ENCODE assay signal across 9 mouse cellular contexts in genomic region chr2:60879141-60879818, GRCm38 (mm10).
DNase-seq lines count a peak whose midpoint lies in the region; ATAC-seq and TF ChIP-seq lines count a peak whose summit lies in the region.
"Had no signal": no experiment of that assay in that cellular context is flagged by ENCODE, and none has a peak within 500 bp of the region (broad histone marks: within the 10 kb centered on the region; RNA-seq: fewer than 3 reads in every experiment).

No protein-coding gene starts in this region.

- no peak for ATAC-seq in lung, embryonic 14.5 days (ENCODE audit: insufficient read depth)
- ATAC-seq in embryonic facial prominence, embryonic 12.5 days (ENCODE audit: insufficient number of reproducible peaks, insufficient read depth, low FRiP score, low TSS enrichment) = no peak
- ATAC-seq in limb, embryonic 13.5 days (ENCODE audit: low FRiP score, low read depth) = no peak
- ATAC-seq in neural tube, embryonic 15.5 days (ENCODE audit: low FRiP score) = no peak
- ATAC-seq in cerebellum, adult (ENCODE audit: insufficient number of reproducible peaks, low FRiP score, low TSS enrichment) = no peak

- WGBS in lung, embryonic 14.5 days = 56% methylated on average over 5 of the region's 5 CpGs
- WGBS in embryonic facial prominence, embryonic 12.5 days = 42% methylated on average over 5 of the region's 5 CpGs
- WGBS in limb, embryonic 13.5 days = 50% methylated on average over 5 of the region's 5 CpGs
- 34% methylated on average over 5 of the region's 5 CpGs for WGBS in neural tube, embryonic 15.5 days

- DNase-seq in lung, embryonic 14.5 days = no peak
- no peak for DNase-seq in lung, postnatal 10 days
- DNase-seq in cerebellum, adult 18-20 months = no peak
- DNase-seq in adrenal gland, postnatal 10 days = no peak
- DNase-seq: adrenal gland, postnatal 36 days had no signal

- peak overlapping the region; percentile 98 for H3K9ac ChIP-seq in lung, embryonic 14.5 days
- H3K9ac ChIP-seq in embryonic facial prominence, embryonic 12.5 days = no peak overlapping the region
- H3K9ac ChIP-seq in limb, embryonic 13.5 days = peak overlapping the region; percentile 96
- H3K9ac ChIP-seq in neural tube, embryonic 15.5 days (replicated peaks) = no peak overlapping the region

- H3K9me3 ChIP-seq in lung, embryonic 14.5 days (ENCODE audit: low read depth, low read length) = no peaks in the 10 kb centered on the region
- H3K9me3 ChIP-seq in embryonic facial prominence, embryonic 12.5 days = no peaks in the 10 kb centered on the region
- no peaks in the 10 kb centered on the region for H3K9me3 ChIP-seq in limb, embryonic 13.5 days
- H3K9me3 ChIP-seq in neural tube, embryonic 15.5 days (replicated peaks) = no peaks in the 10 kb centered on the region

- peaks cover 46% of the 10 kb centered on the region for H3K4me1 ChIP-seq in lung, embryonic 14.5 days (ENCODE audit: insufficient read depth)
- H3K4me1 ChIP-seq in embryonic facial prominence, embryonic 12.5 days = peaks cover 62% of the 10 kb centered on the region
- peaks cover 71% of the 10 kb centered on the region for H3K4me1 ChIP-seq in limb, embryonic 13.5 days
- peaks cover 43% of the 10 kb centered on the region for H3K4me1 ChIP-seq in neural tube, embryonic 15.5 days

- H3K27me3 ChIP-seq in lung, embryonic 14.5 days (ENCODE audit: insufficient read depth, low read length) = no peaks in the 10 kb centered on the region
- H3K27me3 ChIP-seq in embryonic facial prominence, embryonic 12.5 days = no peaks in the 10 kb centered on the region
- no peaks in the 10 kb centered on the region for H3K27me3 ChIP-seq in limb, embryonic 13.5 days
- no peaks in the 10 kb centered on the region for H3K27me3 ChIP-seq in neural tube, embryonic 15.5 days (replicated peaks)

- TF ChIP-seq CTCF in lung, embryonic 14.5 days (IDR thresholded peaks at IDR 0.05; ENCODE audit: low read depth) = no peak

- peaks cover 9% of the 10 kb centered on the region for H3K36me3 ChIP-seq in lung, embryonic 14.5 days (ENCODE audit: insufficient read depth)
- no peaks in the 10 kb centered on the region for H3K36me3 ChIP-seq in embryonic facial prominence, embryonic 12.5 days
- H3K36me3 ChIP-seq in limb, embryonic 13.5 days = 0 out of 2 replicates have a peak, but pooled peaks cover 4% of the 10 kb centered on the region
- H3K36me3 ChIP-seq in neural tube, embryonic 15.5 days = no peaks in the 10 kb centered on the region

- H3K4me3 ChIP-seq in lung, embryonic 14.5 days (ENCODE audit: low read depth, low read length) = peak overlapping the region; percentile 93
- peak overlapping the region; percentile 97 for H3K4me3 ChIP-seq in embryonic facial prominence, embryonic 12.5 days
- peak overlapping the region; percentile 97 for H3K4me3 ChIP-seq in limb, embryonic 13.5 days
- peak overlapping the region; percentile 86 for H3K4me3 ChIP-seq in neural tube, embryonic 15.5 days (replicated peaks)

- peak overlapping the region; percentile 86 for H3K4me2 ChIP-seq in lung, embryonic 14.5 days
- H3K4me2 ChIP-seq in embryonic facial prominence, embryonic 12.5 days (replicated peaks) = peak overlapping the region; percentile 75
- H3K4me2 ChIP-seq in limb, embryonic 13.5 days (replicated peaks) = peak overlapping the region; percentile 78
- peak overlapping the region; percentile 74 for H3K4me2 ChIP-seq in neural tube, embryonic 15.5 days

- 0 out of 2 replicates have a peak overlapping the region, but pooled peaks have one; percentile 32 for H3K27ac ChIP-seq in lung, embryonic 14.5 days (ENCODE audit: low read depth)
- no peak overlapping the region for H3K27ac ChIP-seq in embryonic facial prominence, embryonic 12.5 days
- H3K27ac ChIP-seq in limb, embryonic 13.5 days = no peak overlapping the region
- no peak overlapping the region for H3K27ac ChIP-seq in neural tube, embryonic 15.5 days (replicated peaks)

Comparison
In these comparisons a context has a peak if more than half of its experiments do, and no peak if none do; other contexts are left out.
1. H3K9ac ChIP-seq: peak in lung, embryonic 14.5 days (single experiment) and limb, embryonic 13.5 days (single experiment); none in embryonic facial prominence, embryonic 12.5 days (single experiment) and neural tube, embryonic 15.5 days (single experiment).
2. Peak in every context shown above with its lines, with median percentiles within 50 percentile points of each other: H3K4me2 ChIP-seq and H3K4me3 ChIP-seq.